Mouse (Mus musculus) kidney, adult 2 months (tissue): ENCODE measurements at regions not wholly inside any gene's neighbourhood (a gene's known extent, or its start where the extent isn't known, plus 50 kb on each side); places are given as distances from the start of the nearest gene placed in this dataset.
A peak's percentile ranks its signal among the peaks of the same experiment; 100 is the strongest.

Source experiments
- DNase-seq: peaks from one replicate; pipeline ENCODE4 v3.0.0; 2021
- H3K27ac ChIP-seq: fragments of 200-500 bp; 2 replicates; pipeline ENCODE4 v1.5.1; 2012; ENCODE audit warnings: low read depth, low read length, control low read depth, inconsistent platforms; ENCODE audit not compliant: insufficient read depth
- H3K27me3 ChIP-seq: fragments of 200-500 bp; replicated peaks from 2 replicates; pipeline ENCODE4 v1.6.1; 2012; ENCODE audit warnings: mild to moderate bottlenecking, moderate library complexity, low read length, inconsistent platforms; ENCODE audit not compliant: control insufficient read depth, insufficient read depth
- H3K36me3 ChIP-seq: fragments of 200-500 bp; 2 replicates; pipeline ENCODE4 v1.6.1; 2012; ENCODE audit warnings: mild to moderate bottlenecking, moderate library complexity, low read length, inconsistent platforms; ENCODE audit not compliant: control insufficient read depth, insufficient read depth
- H3K4me1 ChIP-seq: fragments of 200-500 bp; 2 replicates; pipeline ENCODE4 v1.6.1; 2011; ENCODE audit warnings: low read length; ENCODE audit not compliant: control insufficient read depth, insufficient read depth
- H3K4me3 ChIP-seq: fragments of 200-500 bp; 2 replicates; pipeline ENCODE4 v1.5.1; 2011; ENCODE audit warnings: mild to moderate bottlenecking, low read depth, low read length, control low read depth; ENCODE audit not compliant: insufficient read depth
- CTCF ChIP-seq: fragments of 200-500 bp; conservative IDR thresholded peaks from 2 replicates; pipeline ENCODE4 v1.5.1; 2011; ENCODE audit warnings: low read depth, mild to moderate bottlenecking, control low read depth, low read length, moderate library complexity, mixed read lengths; ENCODE audit not compliant: insufficient read depth, insufficient read length
- POLR2A ChIP-seq: fragments of 200-500 bp; IDR thresholded peaks from one replicate; pipeline ENCODE4 v1.6.1; 2011; ENCODE audit warnings: low read depth, low read length, control low read depth
- WGBS: fragments of 180-500 bp; shearing (Covaris S2); methylation state at CpG from one replicate; pipeline ENCODE4 v1.1.7; 2018; 5-methylcytosine and 5-hydroxymethylcytosine counted together

DNA sequence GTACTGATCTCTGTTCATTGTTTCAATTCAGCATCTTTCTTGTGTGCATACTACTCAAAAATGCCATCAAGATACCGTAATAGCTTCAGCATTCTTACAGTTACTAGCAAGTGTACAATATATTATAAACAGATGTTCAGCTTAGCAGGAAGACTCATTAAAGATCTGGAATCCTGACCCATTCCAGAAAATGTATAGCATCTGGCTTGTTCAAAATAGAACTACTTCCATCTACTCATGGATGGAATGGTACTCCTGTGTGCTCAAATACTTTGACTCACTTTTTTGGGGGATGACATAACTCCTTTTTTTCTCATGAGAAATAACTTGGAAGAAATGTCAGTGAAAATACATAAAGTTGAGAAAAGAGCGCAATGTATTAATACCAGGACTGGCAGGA lies 291.2 kb upstream of the Manea start:
- Histone ChIP-seq H3K27me3 (no peaks in the 10 kb centered on the region), H3K27ac (no peak overlapping the region), H3K36me3 (no peaks in the 10 kb centered on the region), H3K4me1 (no peaks in the 10 kb centered on the region), H3K4me3 (no peak overlapping the region)
- DNase-seq, result no peak
- 85% methylated on average over 2 of the region's 2 CpGs for WGBS
- no peak for TF ChIP-seq POLR2A
- TF ChIP-seq CTCF, result no peak

DNA sequence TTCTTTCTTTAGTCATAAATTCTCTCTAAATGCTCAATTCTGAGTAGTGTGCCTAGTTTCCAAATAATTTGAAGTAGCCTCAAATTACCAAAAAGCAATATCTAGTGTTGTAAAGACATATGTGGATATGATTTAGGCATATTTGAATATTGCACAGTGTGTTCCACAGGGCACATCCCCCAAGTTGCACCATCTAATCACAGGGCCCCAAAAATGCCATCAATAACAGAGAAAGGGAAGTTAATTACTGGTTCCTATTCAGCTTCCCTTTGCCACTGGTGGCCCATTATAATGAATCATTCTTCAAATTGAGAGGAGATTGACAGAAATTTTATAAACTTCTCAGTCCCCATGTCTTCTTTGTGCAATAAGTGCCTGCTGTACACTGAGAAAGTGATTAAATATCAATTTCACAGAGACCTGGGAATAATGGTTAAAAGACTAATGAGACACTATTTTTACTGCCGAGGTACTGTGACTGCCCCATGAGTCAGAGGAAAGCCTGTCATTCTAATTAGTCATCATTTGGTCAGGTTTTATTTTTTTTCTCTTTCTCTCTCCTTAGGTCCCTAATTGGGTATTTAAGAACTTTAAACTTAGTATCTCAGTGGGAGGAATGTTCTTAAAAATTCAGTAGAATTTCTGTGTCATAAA lies 284.0 kb upstream of the Manea start:
- no peak for TF ChIP-seq POLR2A
- no peak for TF ChIP-seq CTCF
- WGBS, result 42% methylated on average over 1 of the region's 1 CpGs
- Histone ChIP-seq H3K4me1 (no peaks in the 10 kb centered on the region), H3K27ac (no peak overlapping the region), H3K27me3 (no peaks in the 10 kb centered on the region), H3K36me3 (no peaks in the 10 kb centered on the region), H3K4me3 (no peak overlapping the region)
- no peak for DNase-seq

DNA sequence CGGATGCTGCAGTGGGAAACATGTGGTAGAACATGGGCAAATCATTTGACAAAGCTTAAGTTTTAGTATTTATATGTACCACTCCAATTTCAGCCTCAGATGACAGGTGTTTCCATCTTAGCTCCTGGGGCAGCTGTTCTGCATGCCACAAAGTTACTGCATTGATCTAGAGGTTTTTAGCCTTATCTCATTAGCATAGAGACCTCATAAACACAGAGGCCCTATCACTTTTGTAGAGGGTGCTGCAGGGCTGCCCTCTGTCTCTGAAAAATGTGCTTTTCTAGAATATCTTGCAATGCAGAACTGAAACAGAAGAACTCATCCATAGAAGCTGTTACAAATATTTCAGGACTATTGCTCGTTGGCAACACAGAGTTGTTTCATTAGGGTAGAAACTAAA lies 283.0 kb upstream of the Manea start:
- Histone ChIP-seq H3K27ac (no peak overlapping the region), H3K4me3 (no peak overlapping the region), H3K4me1 (no peaks in the 10 kb centered on the region), H3K27me3 (no peaks in the 10 kb centered on the region), H3K36me3 (no peaks in the 10 kb centered on the region)
- TF ChIP-seq POLR2A (no peak), CTCF (no peak)
- DNase-seq, result no peak
- 70% methylated on average over 2 of the region's 2 CpGs for WGBS

DNA sequence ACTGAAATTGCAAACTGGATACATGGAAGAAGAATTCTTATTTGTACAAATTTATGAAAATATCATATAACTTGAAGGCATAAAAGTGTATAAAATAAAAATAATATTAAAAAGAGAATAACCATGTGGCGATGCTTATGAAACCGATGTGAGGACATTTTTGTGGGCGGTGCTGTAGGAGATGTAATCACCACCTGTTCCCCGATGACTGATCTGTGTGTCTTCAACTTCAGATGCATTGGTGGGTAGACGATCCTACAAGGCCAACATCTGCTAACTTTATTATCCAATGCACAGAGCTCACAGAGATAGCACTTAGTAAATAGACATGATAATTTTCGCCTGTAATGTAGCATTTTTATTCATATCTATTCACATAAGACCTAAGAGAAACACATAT lies 281.1 kb upstream of the Manea start:
- no peak for TF ChIP-seq POLR2A
- no peak for TF ChIP-seq CTCF
- no peak for DNase-seq
- WGBS, result 87% methylated on average over 6 of the region's 6 CpGs

DNA sequence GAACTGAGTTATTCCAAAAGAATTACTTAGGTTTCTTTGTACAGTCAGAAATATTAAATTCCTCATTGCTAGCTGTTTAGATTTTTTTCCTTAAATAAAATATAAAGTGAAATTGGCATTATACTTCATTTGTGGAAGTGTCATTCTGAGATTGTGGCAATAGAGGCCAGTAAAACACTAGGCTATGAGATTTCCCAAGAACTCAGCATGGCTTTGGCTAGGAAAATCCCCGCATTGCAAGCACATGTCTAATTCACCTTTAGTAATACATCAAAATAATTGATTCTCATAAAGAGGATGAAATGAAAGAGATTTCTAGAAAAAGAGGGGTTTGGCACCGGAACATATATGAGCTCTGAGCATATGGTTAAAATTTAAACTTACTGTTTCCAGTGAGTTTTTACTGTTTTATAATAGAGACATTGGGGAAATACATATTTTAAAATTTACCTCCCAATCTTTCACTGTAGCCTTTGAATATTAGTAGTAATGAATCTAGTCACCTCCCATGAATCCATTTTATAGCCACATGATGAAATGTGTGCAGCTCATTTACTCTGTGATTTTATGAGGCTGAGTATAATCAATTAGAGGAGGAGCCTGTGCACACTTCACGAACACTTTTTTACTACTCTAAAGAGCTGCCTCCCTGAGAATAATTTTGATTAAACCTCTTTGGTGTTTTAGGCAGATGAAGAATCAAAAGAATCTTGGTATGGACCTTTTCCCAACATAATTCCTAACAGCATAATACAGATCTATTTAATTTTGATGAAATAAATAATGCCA lies 242.6 kb upstream of the Manea start:
- H3K36me3 ChIP-seq, result no peaks in the 10 kb centered on the region
- no peaks in the 10 kb centered on the region for H3K27me3 ChIP-seq
- H3K4me1 ChIP-seq, result no peaks in the 10 kb centered on the region
- no peak for TF ChIP-seq CTCF
- TF ChIP-seq POLR2A, result no peak
- WGBS, result 59% methylated on average over 3 of the region's 3 CpGs
- no peak overlapping the region for H3K4me3 ChIP-seq
- no peak for DNase-seq
- no peak overlapping the region for H3K27ac ChIP-seq

More for the DNA sequence above, 281.1 kb upstream of the Manea start:
- H3K27ac ChIP-seq, result no peak overlapping the region
- no peaks in the 10 kb centered on the region for H3K27me3 ChIP-seq
- no peaks in the 10 kb centered on the region for H3K4me1 ChIP-seq
- H3K36me3 ChIP-seq, result no peaks in the 10 kb centered on the region
- no peak overlapping the region for H3K4me3 ChIP-seq

DNA sequence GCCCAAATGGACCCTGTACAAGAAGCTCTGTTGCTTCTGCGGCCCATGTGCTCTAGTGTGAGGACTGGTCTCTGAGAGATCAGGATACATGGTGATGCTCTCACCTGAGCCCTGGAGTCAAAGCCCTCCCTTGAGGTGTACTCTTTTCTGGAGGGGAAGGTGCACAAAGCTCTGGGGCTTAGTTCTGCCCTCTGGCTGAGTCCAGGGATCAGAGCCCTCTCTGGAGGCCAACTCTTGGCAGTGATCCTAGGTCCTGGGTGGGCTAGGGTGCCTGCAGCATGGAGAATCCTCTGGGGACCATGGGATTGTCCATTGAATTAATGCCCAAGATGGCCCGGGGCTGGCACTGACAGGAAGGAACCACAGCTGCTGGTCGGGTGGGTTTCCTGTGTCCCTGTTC lies 209.0 kb upstream of the Manea start:
- WGBS, result 92% methylated on average over 3 of the region's 3 CpGs
- TF ChIP-seq POLR2A (no peak), CTCF (no peak)
- H3K36me3 ChIP-seq, result no peaks in the 10 kb centered on the region
- H3K4me3 ChIP-seq, result no peak overlapping the region
- DNase-seq, result no peak
- H3K27ac ChIP-seq, result no peak overlapping the region
- H3K27me3 ChIP-seq, result no peaks in the 10 kb centered on the region
- no peaks in the 10 kb centered on the region for H3K4me1 ChIP-seq

DNA sequence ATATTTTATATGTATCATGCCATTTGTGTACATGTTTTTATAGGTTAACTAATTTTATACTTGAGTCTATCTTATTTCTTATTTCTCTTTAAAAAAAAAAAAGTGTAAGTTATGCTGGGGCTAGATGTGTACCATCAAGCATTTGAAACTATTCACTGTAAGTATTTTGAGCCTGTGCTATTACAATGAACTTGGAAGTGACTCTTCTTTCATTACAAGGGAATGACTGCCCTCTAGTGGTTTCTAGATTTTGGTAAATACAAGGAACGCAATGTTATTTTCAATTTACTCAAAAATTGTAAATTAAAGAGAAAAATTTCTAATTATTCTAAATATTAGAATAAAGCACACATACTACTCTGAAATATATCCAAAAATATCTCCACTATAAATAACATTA lies 197.1 kb upstream of the Manea start:
- Histone ChIP-seq H3K27me3 (no peaks in the 10 kb centered on the region), H3K27ac (no peak overlapping the region), H3K4me3 (no peak overlapping the region), H3K36me3 (no peaks in the 10 kb centered on the region), H3K4me1 (no peaks in the 10 kb centered on the region)
- 29% methylated on average over 1 of the region's 1 CpGs for WGBS
- DNase-seq, result peak; percentile 33
- TF ChIP-seq POLR2A (no peak), CTCF (no peak)
